Mouse (Mus musculus): ENCODE data around the gene Gm47283. TPM values are rescaled to one million over a fixed set of nuclear protein-coding genes. Genes with fewer than 3 reads are reported as not detected.
"Not testable (repeated sequence)": the region's sequence is repeated elsewhere in the genome, so short reads cannot be mapped to it uniquely, and the experiment has no call there.

The Gm47283 gene
- total and polyA plus RNA-seq, 3 experiments, result not detected

DNA sequence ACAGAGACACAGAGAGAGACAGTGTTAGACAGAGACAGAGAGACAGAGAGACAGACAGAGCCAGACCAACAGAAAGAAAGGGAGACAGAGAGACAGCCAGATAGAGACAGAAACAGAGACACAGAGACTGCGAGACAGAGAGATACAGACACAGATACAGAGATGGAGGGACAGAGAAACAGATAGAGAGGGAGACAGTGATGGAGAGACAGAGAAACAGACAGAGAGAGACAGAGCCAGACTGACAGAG is 46.2 kb upstream of the Gm47283 start:
- Histone ChIP-seq H3K4me2 (ENCODE audit: insufficient read depth, low read depth, poor library complexity, severe bottlenecking) (no peak overlapping the region), H3K4me1 (ENCODE audit: control insufficient read depth in 1 of 2, insufficient read depth in 2 of 2) (no peaks in the 10 kb centered on the region), H3K27ac (ENCODE audit: insufficient read depth, low read depth) (no peak overlapping the region), H3K9me3 (replicated peaks; ENCODE audit: low read length) (peaks cover 43% of the 10 kb centered on the region), H3K79me2 (replicated peaks; ENCODE audit: control insufficient read depth, extremely low read depth, insufficient read depth, poor library complexity, severe bottlenecking) (no peaks in the 10 kb centered on the region), H3K9ac (ENCODE audit: insufficient read depth, low read depth) (no peak overlapping the region), H3K4me3 (replicated peaks in 1 of 3; ENCODE audit: low read depth in 2 of 3, low read length in 2 of 3, poor library complexity in 1 of 3) (no peak overlapping the region), H3K36me3 (replicated peaks in 1 of 2; ENCODE audit: control insufficient read depth in 1 of 2, insufficient read depth in 1 of 2, low read length in 1 of 2) (peaks cover 29 to 43% of the 10 kb centered on the region in 2 experiments), H3K27me3 (replicated peaks) (no peaks in the 10 kb centered on the region)
- TF ChIP-seq MXI1 (IDR thresholded peaks at IDR 0.05; ENCODE audit: low read depth, low read length) (no peak), NELFE (IDR thresholded peaks at IDR 0.05; ENCODE audit: low read depth, low read length) (no peak), MAX (IDR thresholded peaks at IDR 0.05; ENCODE audit: low read length) (no peak), USF2 (conservative IDR thresholded peaks at IDR 0.05; ENCODE audit: low read depth, low read length) (no peak), RCOR1 (conservative IDR thresholded peaks at IDR 0.05; ENCODE audit: low read depth, low read length) (no peak), CHD1 (IDR thresholded peaks at IDR 0.05; ENCODE audit: low read depth, low read length) (no peak), PAX5 (IDR thresholded peaks at IDR 0.05; ENCODE audit: low read length) (no peak), TBP (conservative IDR thresholded peaks at IDR 0.05; ENCODE audit: low read depth, low read length) (no peak), NRF1 (IDR thresholded peaks at IDR 0.05; ENCODE audit: low read depth, low read length) (no peak), USF1 (IDR thresholded peaks at IDR 0.05; ENCODE audit: low read depth, low read length) (no peak), ZMIZ1 (IDR thresholded peaks at IDR 0.05; ENCODE audit: low read depth, low read length) (no peak)
- DNase-seq (ENCODE audit: extremely low read depth), result no peak
- dilution Hi-C loops (cut with MboI; ENCODE audit: extremely low pct_ligation_motif_present, extremely low pct_unique_long_range_greater_than_20kb, low sequenced_read_pairs), result no loop called here
- in situ Hi-C loops (cut with MboI; ENCODE audit: low pct_ligation_motif_present, low pct_unique_long_range_greater_than_20kb, low sequenced_read_pairs), result no loop called here

DNA sequence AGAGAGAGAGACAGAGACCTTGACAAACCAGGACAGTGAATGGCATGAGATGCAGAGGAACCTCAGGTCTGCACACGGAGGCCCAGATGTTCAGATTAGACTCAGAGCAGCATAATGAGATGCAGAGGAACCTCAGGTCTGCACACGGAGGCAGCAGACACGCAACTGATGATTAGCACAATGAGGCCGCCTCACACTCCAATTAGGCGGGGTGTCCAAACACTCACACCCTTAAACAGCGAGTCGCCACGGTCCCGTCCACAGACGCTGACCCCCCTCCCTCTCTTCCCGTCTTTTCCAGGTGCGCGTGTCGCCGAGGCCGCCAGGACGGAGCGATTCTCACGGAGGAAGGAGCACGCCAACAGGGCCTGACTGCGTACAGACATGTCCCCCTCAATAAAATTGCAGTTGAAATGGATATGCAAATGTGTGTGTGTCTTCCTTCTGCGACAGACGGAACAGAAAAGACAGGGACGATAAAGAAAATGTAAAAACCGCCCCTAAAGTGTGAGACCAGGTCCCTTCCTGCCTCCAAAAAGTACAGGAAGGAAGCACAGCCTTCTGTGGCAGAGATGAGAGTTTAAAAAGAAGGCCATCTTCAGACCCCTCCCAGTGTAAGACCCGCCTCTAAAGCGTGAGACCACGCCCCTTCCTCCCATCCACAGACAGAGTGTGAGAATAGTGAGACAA is 45.6 kb upstream of the Gm47283 start:
- H3K4me1 ChIP-seq (ENCODE audit: control insufficient read depth in 1 of 2, insufficient read depth in 2 of 2); dilution Hi-C loops (cut with MboI; ENCODE audit: extremely low pct_ligation_motif_present, extremely low pct_unique_long_range_greater_than_20kb, low sequenced_read_pairs); H3K4me2 ChIP-seq (ENCODE audit: insufficient read depth, low read depth, poor library complexity, severe bottlenecking); in situ Hi-C loops (cut with MboI; ENCODE audit: low pct_ligation_motif_present, low pct_unique_long_range_greater_than_20kb, low sequenced_read_pairs); H3K79me2 ChIP-seq (replicated peaks; ENCODE audit: control insufficient read depth, extremely low read depth, insufficient read depth, poor library complexity, severe bottlenecking); H3K9ac ChIP-seq (ENCODE audit: insufficient read depth, low read depth); H3K27ac ChIP-seq (ENCODE audit: insufficient read depth, low read depth); H3K27me3 ChIP-seq (replicated peaks): not testable (repeated sequence)
- Histone ChIP-seq H3K36me3 (replicated peaks in 1 of 2; ENCODE audit: control insufficient read depth in 1 of 2, insufficient read depth in 1 of 2, low read length in 1 of 2) (peaks cover 29 to 40% of the 10 kb centered on the region in 2 experiments), H3K4me3 (replicated peaks in 1 of 3; ENCODE audit: low read depth in 2 of 3, low read length in 2 of 3, poor library complexity in 1 of 3) (peak overlapping the region in 1 of 3 experiments; percentile 0), H3K9me3 (replicated peaks; ENCODE audit: low read length) (peaks cover 42% of the 10 kb centered on the region)
- peak; percentile 96 for DNase-seq (ENCODE audit: extremely low read depth)

DNA sequence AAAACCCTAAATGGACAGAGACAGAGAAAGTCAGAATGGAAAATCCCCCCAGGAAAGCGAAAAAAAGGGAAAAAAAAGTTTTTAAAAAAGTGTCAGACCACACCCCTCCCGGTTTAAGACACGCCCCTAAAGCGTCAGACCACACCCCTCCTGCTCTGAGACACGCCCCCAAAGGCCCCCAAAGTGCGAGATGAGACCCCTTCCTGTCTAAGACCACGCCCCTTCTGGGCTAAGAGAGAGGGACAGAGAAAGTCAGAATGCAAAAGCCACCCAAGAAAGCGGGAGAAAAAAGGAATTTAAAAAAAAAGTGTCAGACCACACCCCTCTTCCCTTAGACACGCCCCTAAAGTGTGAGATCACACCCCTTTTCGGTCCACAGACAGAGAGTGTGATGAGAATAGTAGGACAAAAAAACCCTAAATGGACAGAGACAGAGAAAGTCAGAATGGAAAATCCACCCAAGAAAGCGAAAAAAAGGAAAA is 45.0 kb upstream of the Gm47283 start:
- dilution Hi-C loops (cut with MboI; ENCODE audit: extremely low pct_ligation_motif_present, extremely low pct_unique_long_range_greater_than_20kb, low sequenced_read_pairs); H3K4me1 ChIP-seq (ENCODE audit: control insufficient read depth in 1 of 2, insufficient read depth in 2 of 2); H3K9ac ChIP-seq (ENCODE audit: insufficient read depth, low read depth); H3K79me2 ChIP-seq (replicated peaks; ENCODE audit: control insufficient read depth, extremely low read depth, insufficient read depth, poor library complexity, severe bottlenecking); H3K27me3 ChIP-seq (replicated peaks); H3K4me3 ChIP-seq (replicated peaks in 1 of 3; ENCODE audit: low read depth in 2 of 3, low read length in 2 of 3, poor library complexity in 1 of 3); H3K4me2 ChIP-seq (ENCODE audit: insufficient read depth, low read depth, poor library complexity, severe bottlenecking); H3K27ac ChIP-seq (ENCODE audit: insufficient read depth, low read depth); in situ Hi-C loops (cut with MboI; ENCODE audit: low pct_ligation_motif_present, low pct_unique_long_range_greater_than_20kb, low sequenced_read_pairs): not testable (repeated sequence)
- Histone ChIP-seq H3K9me3 (replicated peaks; ENCODE audit: low read length) (peaks cover 38% of the 10 kb centered on the region), H3K36me3 (replicated peaks in 1 of 2; ENCODE audit: control insufficient read depth in 1 of 2, insufficient read depth in 1 of 2, low read length in 1 of 2) (peaks cover 25 to 37% of the 10 kb centered on the region in 2 experiments)
- peak; percentile 97 for DNase-seq (ENCODE audit: extremely low read depth)
